Mouse (Mus musculus): ENCODE data around the gene Phyhipl. TPM values are rescaled to one million over a fixed set of nuclear protein-coding genes. Genes with fewer than 3 reads are reported as not detected.
A peak's percentile ranks its signal among the peaks of the same experiment; 100 is the strongest.

Phyhipl gene
- polyA plus RNA-seq, 1 experiment from 2014 or later: 0.36 TPM

DNA sequence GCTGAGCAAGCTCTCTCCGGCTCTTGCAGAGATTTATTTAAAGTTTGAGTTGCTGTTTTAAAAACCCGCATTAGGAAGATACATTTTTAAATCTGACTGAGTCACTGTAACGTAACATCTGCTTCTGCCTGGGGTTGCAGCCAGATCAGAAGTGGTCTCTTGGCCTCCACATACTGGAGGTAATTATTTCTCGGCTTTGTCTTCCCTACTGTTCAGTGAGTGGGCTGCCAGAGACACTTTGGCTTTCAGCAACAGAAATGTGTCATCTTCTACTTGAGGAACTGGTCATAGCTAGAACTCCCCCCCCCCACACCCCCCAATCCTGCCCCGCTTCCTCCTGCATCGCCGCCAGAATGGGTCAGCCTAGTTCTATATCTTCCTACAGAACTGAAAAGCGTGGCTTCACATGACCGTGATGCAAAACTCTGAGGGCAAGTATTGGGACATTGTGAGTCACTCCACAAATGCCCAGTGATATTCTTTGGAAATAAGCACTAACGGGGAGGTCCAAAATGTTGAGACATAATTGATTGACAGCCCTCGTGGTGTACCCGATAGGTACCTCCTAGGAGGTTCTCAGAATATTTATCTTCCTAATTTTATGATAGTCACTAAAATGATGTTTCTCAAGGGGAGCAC, 125.5 kb downstream of the Phyhipl start:
- H3K4me2 ChIP-seq: no peak overlapping the region
- no peaks in the 10 kb centered on the region for H3K4me1 ChIP-seq (replicated peaks)
- ATAC-seq (ENCODE audit: low read depth): no peak
- no peaks in the 10 kb centered on the region for H3K27me3 ChIP-seq
- H3K9me3 ChIP-seq (replicated peaks): peaks cover 4% of the 10 kb centered on the region; the same call in 1 of the 2 replicates
- no peak for DNase-seq
- no peak overlapping the region for H3K4me3 ChIP-seq (replicated peaks)
- no peak overlapping the region for H3K9ac ChIP-seq
- H3K36me3 ChIP-seq: no peaks in the 10 kb centered on the region
- WGBS (ENCODE audit: insufficient replicate concordance): 70% methylated on average over 12 of the region's 12 CpGs
- H3K27ac ChIP-seq: no peak overlapping the region

DNA sequence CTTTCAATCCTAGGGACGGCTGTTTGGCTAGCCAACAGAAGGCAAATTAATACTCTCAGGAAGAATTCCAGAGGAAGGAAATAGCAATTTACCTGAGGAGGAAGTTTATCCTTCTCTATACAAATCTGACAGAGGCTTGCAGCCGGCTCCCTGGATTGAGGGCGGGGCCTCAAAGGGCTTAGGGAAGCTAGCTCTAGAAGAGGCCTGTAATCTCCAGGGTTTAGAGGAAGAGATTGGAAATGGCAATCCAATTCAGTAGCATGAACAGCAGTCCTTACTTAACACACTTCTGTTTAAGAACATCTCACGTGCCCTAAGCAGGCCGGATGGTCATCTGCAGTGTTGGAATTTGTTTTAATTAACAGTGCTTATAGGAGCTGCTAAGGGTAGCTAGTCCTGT, 134.4 kb downstream of the Phyhipl start:
- no peak overlapping the region for H3K27ac ChIP-seq
- 25% methylated on average over 5 of the region's 5 CpGs for WGBS (ENCODE audit: insufficient replicate concordance)
- H3K9me3 ChIP-seq (replicated peaks): peaks cover 2% of the 10 kb centered on the region; the same call in 1 of the 2 replicates
- peaks cover 24% of the 10 kb centered on the region for H3K27me3 ChIP-seq
- no peak for DNase-seq
- no peak overlapping the region for H3K9ac ChIP-seq
- no peaks in the 10 kb centered on the region for H3K4me1 ChIP-seq (replicated peaks)
- peak overlapping the region; percentile 47; the same call in 1 of the 2 replicates for H3K4me2 ChIP-seq
- H3K36me3 ChIP-seq: no peaks in the 10 kb centered on the region
- no peak for ATAC-seq (ENCODE audit: low read depth)
- no peak overlapping the region for H3K4me3 ChIP-seq (replicated peaks)

GRCm38 (mm10) chr10:70520143-70521131, 135.3 kb downstream of the Phyhipl start:
- no peak overlapping the region for H3K9ac ChIP-seq
- H3K4me2 ChIP-seq: peak overlapping the region; percentile 47
- H3K27me3 ChIP-seq: peaks cover 24% of the 10 kb centered on the region
- peaks cover under 1% of the 10 kb centered on the region; the same call in 1 of the 2 replicates for H3K9me3 ChIP-seq (replicated peaks)
- no peaks in the 10 kb centered on the region for H3K4me1 ChIP-seq (replicated peaks)
- H3K27ac ChIP-seq: no peak overlapping the region
- DNase-seq: no peak
- ATAC-seq (ENCODE audit: low read depth): no peak
- peak overlapping the region; percentile 11; the same call in 1 of the 2 replicates for H3K4me3 ChIP-seq (replicated peaks)
- WGBS (ENCODE audit: insufficient replicate concordance): 2% methylated on average over 38 of the region's 38 CpGs
- H3K36me3 ChIP-seq: no peaks in the 10 kb centered on the region

DNA sequence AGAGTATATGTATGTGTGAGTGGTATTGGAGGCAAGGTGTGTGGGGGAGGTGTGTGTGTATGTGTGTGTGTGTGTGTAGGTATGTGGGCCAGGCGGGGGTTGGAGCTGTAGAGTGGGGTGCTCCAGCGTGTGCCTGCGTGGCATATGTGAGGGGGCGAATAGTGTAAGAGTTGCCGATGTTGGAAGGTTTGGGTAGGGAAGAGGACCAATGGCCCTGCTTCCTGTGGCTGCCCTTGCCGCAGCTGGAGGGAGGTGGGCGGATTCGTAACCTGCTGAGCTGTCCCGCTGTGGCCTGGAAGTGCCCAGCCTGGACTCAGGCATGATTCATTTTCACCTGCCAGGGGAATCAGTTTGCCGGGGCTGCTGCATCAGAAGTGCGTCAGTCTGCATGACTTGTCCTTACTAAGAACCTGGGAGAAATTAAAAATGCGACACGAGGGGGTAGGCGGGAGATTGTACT, 136.1 kb downstream of the Phyhipl start:
- Histone ChIP-seq H3K9me3 (replicated peaks) (no peaks in the 10 kb centered on the region; the same call in 1 of the 2 replicates), H3K27ac (no peak overlapping the region), H3K27me3 (peaks cover 24% of the 10 kb centered on the region), H3K9ac (no peak overlapping the region), H3K4me3 (replicated peaks) (no peak overlapping the region), H3K4me2 (peak overlapping the region; percentile 47; the same call in 1 of the 2 replicates), H3K4me1 (replicated peaks) (no peaks in the 10 kb centered on the region), H3K36me3 (no peaks in the 10 kb centered on the region)
- ATAC-seq (ENCODE audit: low read depth): no peak
- 10% methylated on average over 14 of the region's 14 CpGs for WGBS (ENCODE audit: insufficient replicate concordance)
- no peak for DNase-seq

DNA sequence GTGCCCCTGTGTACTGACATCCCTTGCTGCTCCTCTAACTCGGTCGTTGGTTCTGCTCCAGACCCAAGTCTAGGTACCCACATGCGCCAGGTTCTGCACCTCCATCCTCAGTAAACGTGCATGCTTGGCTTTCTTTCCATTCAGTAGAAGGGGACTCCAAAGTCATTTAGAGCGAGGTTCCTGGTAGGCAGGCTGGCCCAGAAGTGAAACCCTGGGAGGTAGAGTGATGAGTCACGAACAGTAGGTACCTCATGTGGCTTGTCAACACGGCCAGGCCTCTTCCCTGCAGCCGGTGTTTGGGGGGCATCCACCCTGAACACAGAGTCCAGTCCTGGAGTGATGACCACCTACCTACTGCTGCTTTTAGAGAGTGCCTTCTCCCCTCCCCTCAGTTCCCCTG, 139.1 kb downstream of the Phyhipl start:
- no peak for ATAC-seq (ENCODE audit: low read depth)

DNA sequence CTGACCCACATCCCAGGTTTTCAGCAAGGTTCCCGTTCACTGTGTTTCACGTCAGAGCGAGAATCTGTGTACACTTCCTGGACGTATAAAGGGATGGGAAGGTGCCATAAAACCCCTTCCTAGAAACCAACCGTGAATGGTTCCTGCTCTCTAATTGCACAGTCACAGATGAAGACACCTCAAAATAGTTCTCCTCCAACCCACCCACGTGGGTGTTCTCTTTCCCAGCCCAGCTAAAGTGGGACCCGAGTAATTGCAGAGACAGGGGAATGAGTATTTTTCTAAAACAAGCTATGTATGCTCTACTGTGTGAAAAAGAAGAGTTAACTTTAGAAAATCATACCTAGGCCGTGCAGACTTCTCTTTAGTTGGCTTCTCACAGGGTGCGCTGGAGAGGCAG, 140.9 kb downstream of the Phyhipl start:
- H3K4me3 ChIP-seq (replicated peaks): no peak overlapping the region
- H3K27ac ChIP-seq: no peak overlapping the region
- H3K4me2 ChIP-seq: no peak overlapping the region
- no peaks in the 10 kb centered on the region for H3K9me3 ChIP-seq (replicated peaks)
- no peaks in the 10 kb centered on the region for H3K4me1 ChIP-seq (replicated peaks)
- no peaks in the 10 kb centered on the region for H3K36me3 ChIP-seq
- no peak overlapping the region for H3K9ac ChIP-seq
- ATAC-seq (ENCODE audit: low read depth): no peak
- WGBS (ENCODE audit: insufficient replicate concordance): 69% methylated on average over 9 of the region's 9 CpGs
- peaks cover 10% of the 10 kb centered on the region for H3K27me3 ChIP-seq
- no peak for DNase-seq

More for the DNA sequence above, 139.1 kb downstream of the Phyhipl start:
- Histone ChIP-seq H3K9me3 (replicated peaks) (no peaks in the 10 kb centered on the region), H3K4me3 (replicated peaks) (no peak overlapping the region), H3K27ac (no peak overlapping the region), H3K9ac (no peak overlapping the region), H3K4me2 (no peak overlapping the region), H3K27me3 (peaks cover 24% of the 10 kb centered on the region), H3K4me1 (replicated peaks) (no peaks in the 10 kb centered on the region), H3K36me3 (no peaks in the 10 kb centered on the region)
- DNase-seq: no peak
- 58% methylated on average over 8 of the region's 8 CpGs for WGBS (ENCODE audit: insufficient replicate concordance)

DNA sequence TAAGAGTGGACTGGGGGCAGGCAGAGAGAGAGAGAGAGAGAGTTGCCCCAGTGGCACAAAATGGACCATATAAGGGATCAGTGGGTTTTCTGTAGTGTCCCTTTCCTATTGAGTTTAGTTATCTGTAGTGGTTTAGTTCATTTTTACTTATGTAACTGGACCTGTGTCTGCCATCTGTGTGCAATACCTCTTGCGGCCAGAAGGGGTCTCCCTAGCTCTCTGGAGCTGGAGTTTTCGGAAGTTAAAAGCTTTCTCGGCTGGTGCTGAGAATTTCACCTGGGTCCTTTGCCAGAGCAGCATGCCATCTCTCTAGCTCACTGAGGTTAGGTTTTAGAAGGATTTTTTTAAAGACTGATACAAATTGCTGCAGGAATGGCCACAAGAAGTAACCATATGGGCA, 147.9 kb downstream of the Phyhipl start:
- 62% methylated on average over 3 of the region's 3 CpGs for WGBS (ENCODE audit: insufficient replicate concordance)
- ATAC-seq (ENCODE audit: low read depth) (no peak), DNase-seq (no peak)
- Histone ChIP-seq H3K9ac (no peak overlapping the region), H3K4me1 (replicated peaks) (no peaks in the 10 kb centered on the region), H3K36me3 (no peaks in the 10 kb centered on the region), H3K9me3 (replicated peaks) (0 out of 2 replicates have a peak, but pooled peaks cover 3% of the 10 kb centered on the region), H3K4me3 (replicated peaks) (no peak overlapping the region), H3K27me3 (no peaks in the 10 kb centered on the region), H3K27ac (no peak overlapping the region), H3K4me2 (no peak overlapping the region)

Other genes with a start within 250 kb of the Phyhipl start
- 0.31 and 0.40 TPM in 2 replicates for gene Fam13c, start 215.5 kb downstream of the Phyhipl start, polyA plus RNA-seq (2015; fragmentation: Nextera tagmentation; extraction: Ambion mirVana)

Data from liver, embryonic 13.5 days (tissue).